In genomic region chr12:111713880-111714279, GRCm38 (mm10) we compare ENCODE assay signal across 8 mouse cellular contexts. TPM values are rescaled to one million over a fixed set of nuclear protein-coding genes. Genes with fewer than 3 reads are reported as not detected.
DNase-seq lines count a peak whose midpoint lies in the region; ATAC-seq and TF ChIP-seq lines count a peak whose summit lies in the region.
"Not testable (repeated sequence)": the region's sequence is repeated elsewhere in the genome, so short reads cannot be mapped to it uniquely, and the experiment has no call there.

No protein-coding gene starts in this region.

- peak overlapping the region; percentile 87 for H3K4me2 ChIP-seq in embryonic facial prominence, embryonic 12.5 days (replicated peaks)
- peak overlapping the region; percentile 61 for H3K4me2 ChIP-seq in forebrain, embryonic 16.5 days (ENCODE audit: low read length)
- H3K4me2 ChIP-seq in limb, embryonic 15.5 days = peak overlapping the region; percentile 47
- peak overlapping the region; percentile 91 for H3K4me2 ChIP-seq in neural tube, embryonic 12.5 days (replicated peaks)

- not testable (repeated sequence) for H3K27ac ChIP-seq in embryonic facial prominence, embryonic 12.5 days; forebrain, embryonic 16.5 days (ENCODE audit: low read length); kidney, adult 2 months (ENCODE audit: insufficient read depth, low read depth, low read length); limb, embryonic 15.5 days; macrophage; neural tube, embryonic 12.5 days
- peak overlapping the region; percentile 96 for H3K27ac ChIP-seq in hindbrain, embryonic 10.5 days

- not testable (repeated sequence) for H3K9me3 ChIP-seq in E14TG2a.4 (ENCODE audit: low read length); embryonic facial prominence, embryonic 12.5 days; forebrain, embryonic 16.5 days (ENCODE audit: control insufficient read depth, low read length); hindbrain, embryonic 10.5 days; limb, embryonic 15.5 days; neural tube, embryonic 12.5 days

- H3K4me3 ChIP-seq in E14TG2a.4 (replicated peaks; ENCODE audit: low read length) (peak overlapping the region; percentile 97), macrophage (ENCODE audit: inconsistent target) (peak overlapping the region; percentile 69)
- peak overlapping the region; percentile 98 for H3K4me3 ChIP-seq in embryonic facial prominence, embryonic 12.5 days
- peak overlapping the region; percentile 69 for H3K4me3 ChIP-seq in forebrain, embryonic 16.5 days (replicated peaks; ENCODE audit: low read length)
- peak overlapping the region; percentile 99 for H3K4me3 ChIP-seq in hindbrain, embryonic 10.5 days
- H3K4me3 ChIP-seq in kidney, adult 2 months (ENCODE audit: insufficient read depth, low read depth, low read length) = peak overlapping the region; percentile 4; the same call in 1 of the 2 replicates
- peak overlapping the region; percentile 100 for H3K4me3 ChIP-seq in limb, embryonic 15.5 days
- peak overlapping the region; percentile 100 for H3K4me3 ChIP-seq in neural tube, embryonic 12.5 days

- peaks cover 39% of the 10 kb centered on the region for H3K36me3 ChIP-seq in E14TG2a.4 (ENCODE audit: insufficient read depth, low read length)
- peaks cover 28% of the 10 kb centered on the region for H3K36me3 ChIP-seq in embryonic facial prominence, embryonic 12.5 days
- peaks cover 20% of the 10 kb centered on the region for H3K36me3 ChIP-seq in forebrain, embryonic 16.5 days (ENCODE audit: control insufficient read depth, insufficient read depth)
- H3K36me3 ChIP-seq in hindbrain, embryonic 10.5 days = peaks cover 47% of the 10 kb centered on the region
- not testable (repeated sequence) for H3K36me3 ChIP-seq in kidney, adult 2 months (ENCODE audit: control insufficient read depth, insufficient read depth, low read length)
- H3K36me3 ChIP-seq in limb, embryonic 15.5 days = peaks cover 31% of the 10 kb centered on the region
- H3K36me3 ChIP-seq in macrophage (ENCODE audit: inconsistent target) = peaks cover 23% of the 10 kb centered on the region
- peaks cover 30% of the 10 kb centered on the region for H3K36me3 ChIP-seq in neural tube, embryonic 12.5 days

- ATAC-seq in embryonic facial prominence, embryonic 12.5 days (ENCODE audit: insufficient number of reproducible peaks, insufficient read depth, low FRiP score, low TSS enrichment); forebrain, embryonic 16.5 days; limb, embryonic 15.5 days (ENCODE audit: insufficient number of reproducible peaks, low FRiP score, low TSS enrichment, low read depth); neural tube, embryonic 12.5 days (ENCODE audit: low FRiP score, low read depth): not testable (repeated sequence)

- H3K79me2 ChIP-seq in macrophage (ENCODE audit: inconsistent target) = peaks cover 77% of the 10 kb centered on the region; the same call in 1 of the 2 replicates

- TF ChIP-seq POLR2A in kidney, adult 2 months (IDR thresholded peaks at IDR 0.05; ENCODE audit: low read depth, low read length) = not testable (repeated sequence)

- TF ChIP-seq CTCF in E14TG2a.4 (conservative IDR thresholded peaks at IDR 0.05; ENCODE audit: low read length); kidney, adult 2 months (conservative IDR thresholded peaks at IDR 0.05; ENCODE audit: insufficient read depth, insufficient read length, low read depth, low read length): not testable (repeated sequence)

- H3K9ac ChIP-seq in embryonic facial prominence, embryonic 12.5 days = peak overlapping the region; percentile 98; the same call in 1 of the 2 replicates
- not testable (repeated sequence) for H3K9ac ChIP-seq in forebrain, embryonic 16.5 days (replicated peaks; ENCODE audit: low read depth, low read length); limb, embryonic 15.5 days; neural tube, embryonic 12.5 days

- H3K27me3 ChIP-seq in E14TG2a.4 (ENCODE audit: insufficient read depth, low read length); embryonic facial prominence, embryonic 12.5 days; forebrain, embryonic 16.5 days (replicated peaks; ENCODE audit: control insufficient read depth, insufficient read depth, low read length); hindbrain, embryonic 10.5 days (ENCODE audit: insufficient read depth, poor library complexity, severe bottlenecking); kidney, adult 2 months (replicated peaks; ENCODE audit: control insufficient read depth, insufficient read depth, low read length); limb, embryonic 15.5 days; neural tube, embryonic 12.5 days (replicated peaks): not testable (repeated sequence)

- not testable (repeated sequence) for DNase-seq in hindbrain, embryonic 10.5 days (ENCODE audit: low spot score)
- peak; percentile 39 for DNase-seq in kidney, adult 2 months

- whole genome bisulfite sequencing in embryonic facial prominence, embryonic 12.5 days = 80% methylated on average over 6 of the region's 6 CpGs
- 76% methylated on average over 6 of the region's 6 CpGs for WGBS in forebrain, embryonic 16.5 days
- WGBS in hindbrain, embryonic 10.5 days = 82% methylated on average over 6 of the region's 6 CpGs
- 52% methylated on average over 6 of the region's 6 CpGs for WGBS in kidney, adult 2 months
- WGBS in limb, embryonic 15.5 days = 77% methylated on average over 6 of the region's 6 CpGs
- 71% methylated on average over 6 of the region's 6 CpGs for WGBS in macrophage (ENCODE audit: missing documents)
- WGBS in neural tube, embryonic 12.5 days = 81% methylated on average over 6 of the region's 6 CpGs

- H3K4me1 ChIP-seq in E14TG2a.4 (replicated peaks; ENCODE audit: low read depth, low read length) = peaks cover 80% of the 10 kb centered on the region
- peaks cover 26% of the 10 kb centered on the region for H3K4me1 ChIP-seq in embryonic facial prominence, embryonic 12.5 days
- peaks cover 24% of the 10 kb centered on the region for H3K4me1 ChIP-seq in forebrain, embryonic 16.5 days (replicated peaks; ENCODE audit: control insufficient read depth, insufficient read depth, low read length)
- H3K4me1 ChIP-seq in hindbrain, embryonic 10.5 days (replicated peaks) = peaks cover 36% of the 10 kb centered on the region
- peaks cover 11% of the 10 kb centered on the region; the same call in 1 of the 2 replicates for H3K4me1 ChIP-seq in kidney, adult 2 months (ENCODE audit: control insufficient read depth, insufficient read depth, low read length)
- peaks cover 29% of the 10 kb centered on the region for H3K4me1 ChIP-seq in limb, embryonic 15.5 days
- peaks cover 23% of the 10 kb centered on the region for H3K4me1 ChIP-seq in neural tube, embryonic 12.5 days

RNA-seq across cellular contexts. Expression of gene Apopt1, which starts 0.8 kb away (rescaled TPM):
- polyA plus RNA-seq in embryonic facial prominence, embryonic 12.5 days (2016; fragmentation: Nextera tagmentation; extraction: Ambion mirVana) = 53.0 and 59.7 TPM in 2 replicates
- 47.2 and 48.3 TPM in 2 replicates for polyA plus RNA-seq in forebrain, embryonic 16.5 days (2015; fragmentation: Nextera tagmentation; extraction: Ambion mirVana)
- 55.3 and 59.2 TPM in 2 replicates for polyA plus RNA-seq in hindbrain, embryonic 10.5 days (2016; fragmentation: Nextera tagmentation; extraction: Ambion mirVana)
- polyA plus RNA-seq in kidney, adult 2 months (2012; rRNA removed) = 63.8 and 68.4 TPM in 2 replicates
- polyA plus RNA-seq in limb, embryonic 15.5 days (2015; fragmentation: Nextera tagmentation; extraction: Ambion mirVana) = 48.4 and 51.2 TPM in 2 replicates
- 10 to 100 TPM in 19 of 26 experiments, 1 to 10 TPM in 7; 5.3 to 34.1 (median 17.7) TPM for total RNA-seq in macrophage (2018; cell fraction: chromatin; rRNA removed)
- 10 to 100 TPM; 20.9 to 34.0 (median 27.7) TPM for total RNA-seq in macrophage (2018; cell fraction: cytosol; rRNA removed)
- total RNA-seq in macrophage (2018; cell fraction: nucleus; rRNA removed) = 10 to 100 TPM in 14 of 26 experiments, 1 to 10 TPM in 12; 4.4 to 26.4 (median 12.6) TPM
- polyA plus RNA-seq in macrophage (2018) = 25.8 to 45.9 TPM (median 27.0 TPM) in 3 replicates
- polyA plus RNA-seq in neural tube, embryonic 12.5 days (2016; fragmentation: Nextera tagmentation; extraction: Ambion mirVana) = 54.6 and 57.3 TPM in 2 replicates

RNA-seq across cellular contexts. Expression of gene Bag5, which starts 0.8 kb away (rescaled TPM):
- 59.7 and 61.3 TPM in 2 replicates for polyA plus RNA-seq in embryonic facial prominence, embryonic 12.5 days (2016; fragmentation: Nextera tagmentation; extraction: Ambion mirVana)
- 70.8 and 71.5 TPM in 2 replicates for polyA plus RNA-seq in forebrain, embryonic 16.5 days (2015; fragmentation: Nextera tagmentation; extraction: Ambion mirVana)
- 53.5 and 53.6 TPM in 2 replicates for polyA plus RNA-seq in hindbrain, embryonic 10.5 days (2016; fragmentation: Nextera tagmentation; extraction: Ambion mirVana)
- 11.3 and 14.6 TPM in 2 replicates for polyA plus RNA-seq in kidney, adult 2 months (2012; rRNA removed)
- polyA plus RNA-seq in limb, embryonic 15.5 days (2015; fragmentation: Nextera tagmentation; extraction: Ambion mirVana) = 69.4 and 71.2 TPM in 2 replicates
- total RNA-seq in macrophage (2018; cell fraction: chromatin; rRNA removed) = 10 to 100 TPM in 5 of 26 experiments, 1 to 10 TPM in 21; 1.9 to 11.0 (median 6.1) TPM
- total RNA-seq in macrophage (2018; cell fraction: cytosol; rRNA removed) = 10 to 100 TPM; 10.4 to 21.8 (median 16.3) TPM
- total RNA-seq in macrophage (2018; cell fraction: nucleus; rRNA removed) = 10 to 100 TPM in 16 of 26 experiments, 1 to 10 TPM in 10; 6.3 to 21.7 (median 11.4) TPM
- 17.0 to 24.0 TPM (median 23.4 TPM) in 3 replicates for polyA plus RNA-seq in macrophage (2018)
- 60.1 and 61.8 TPM in 2 replicates for polyA plus RNA-seq in neural tube, embryonic 12.5 days (2016; fragmentation: Nextera tagmentation; extraction: Ambion mirVana)

RNA-seq across cellular contexts. Expression of gene Trmt61a, which starts 36.0 kb away (rescaled TPM):
- 13.3 and 15.1 TPM in 2 replicates for polyA plus RNA-seq in embryonic facial prominence, embryonic 12.5 days (2016; fragmentation: Nextera tagmentation; extraction: Ambion mirVana)
- polyA plus RNA-seq in forebrain, embryonic 16.5 days (2015; fragmentation: Nextera tagmentation; extraction: Ambion mirVana) = 9.8 and 12.6 TPM in 2 replicates
- polyA plus RNA-seq in hindbrain, embryonic 10.5 days (2016; fragmentation: Nextera tagmentation; extraction: Ambion mirVana) = 15.1 and 16.2 TPM in 2 replicates
- polyA plus RNA-seq in kidney, adult 2 months (2012; rRNA removed) = 12.4 and 16.9 TPM in 2 replicates
- 14.4 and 14.8 TPM in 2 replicates for polyA plus RNA-seq in limb, embryonic 15.5 days (2015; fragmentation: Nextera tagmentation; extraction: Ambion mirVana)
- 10 to 100 TPM in 4 of 26 experiments, 1 to 10 TPM in 22; 1.3 to 13.3 (median 5.5) TPM for total RNA-seq in macrophage (2018; cell fraction: chromatin; rRNA removed)
- total RNA-seq in macrophage (2018; cell fraction: cytosol; rRNA removed) = 1 to 10 TPM; 2.4 to 8.1 (median 4.7) TPM
- 10 to 100 TPM in 3 of 26 experiments, 1 to 10 TPM in 23; 1.4 to 22.2 (median 4.6) TPM for total RNA-seq in macrophage (2018; cell fraction: nucleus; rRNA removed)
- polyA plus RNA-seq in macrophage (2018) = 3.4 to 25.1 TPM (median 4.4 TPM) in 3 replicates
- 12.0 and 12.1 TPM in 2 replicates for polyA plus RNA-seq in neural tube, embryonic 12.5 days (2016; fragmentation: Nextera tagmentation; extraction: Ambion mirVana)

RNA-seq across cellular contexts. Expression of gene Ckb, which starts 41.7 kb away (rescaled TPM):
- 339 and 355 TPM in 2 replicates for polyA plus RNA-seq in embryonic facial prominence, embryonic 12.5 days (2016; fragmentation: Nextera tagmentation; extraction: Ambion mirVana)
- polyA plus RNA-seq in forebrain, embryonic 16.5 days (2015; fragmentation: Nextera tagmentation; extraction: Ambion mirVana) = 1,407 and 1,413 TPM in 2 replicates
- polyA plus RNA-seq in hindbrain, embryonic 10.5 days (2016; fragmentation: Nextera tagmentation; extraction: Ambion mirVana) = 2,059 and 2,773 TPM in 2 replicates
- 280 and 340 TPM in 2 replicates for polyA plus RNA-seq in kidney, adult 2 months (2012; rRNA removed)
- 132 and 183 TPM in 2 replicates for polyA plus RNA-seq in limb, embryonic 15.5 days (2015; fragmentation: Nextera tagmentation; extraction: Ambion mirVana)
- total RNA-seq in macrophage (2018; cell fraction: chromatin; rRNA removed) = 100 to 1,000 TPM in 5 of 26 experiments, 10 to 100 TPM in 18, 1 to 10 TPM in 3; 3.7 to 154 (median 33.6) TPM
- 100 to 1,000 TPM; 119 to 258 (median 181) TPM for total RNA-seq in macrophage (2018; cell fraction: cytosol; rRNA removed)
- total RNA-seq in macrophage (2018; cell fraction: nucleus; rRNA removed) = 100 to 1,000 TPM in 7 of 26 experiments, 10 to 100 TPM in 19; 17.8 to 207 (median 69.1) TPM
- 135 to 330 TPM (median 190 TPM) in 3 replicates for polyA plus RNA-seq in macrophage (2018)
- 2,325 and 2,426 TPM in 2 replicates for polyA plus RNA-seq in neural tube, embryonic 12.5 days (2016; fragmentation: Nextera tagmentation; extraction: Ambion mirVana)

RNA-seq across cellular contexts. Expression of gene Klc1, which starts 44.8 kb away (rescaled TPM):
- 149 and 157 TPM in 2 replicates for polyA plus RNA-seq in embryonic facial prominence, embryonic 12.5 days (2016; fragmentation: Nextera tagmentation; extraction: Ambion mirVana)
- 460 and 493 TPM in 2 replicates for polyA plus RNA-seq in forebrain, embryonic 16.5 days (2015; fragmentation: Nextera tagmentation; extraction: Ambion mirVana)
- 192 and 303 TPM in 2 replicates for polyA plus RNA-seq in hindbrain, embryonic 10.5 days (2016; fragmentation: Nextera tagmentation; extraction: Ambion mirVana)
- polyA plus RNA-seq in kidney, adult 2 months (2012; rRNA removed) = 40.3 and 44.3 TPM in 2 replicates
- 107 and 121 TPM in 2 replicates for polyA plus RNA-seq in limb, embryonic 15.5 days (2015; fragmentation: Nextera tagmentation; extraction: Ambion mirVana)
- total RNA-seq in macrophage (2018; cell fraction: chromatin; rRNA removed) = 100 to 1,000 TPM; 209 to 782 (median 387) TPM
- 10 to 100 TPM; 52.3 to 86.8 (median 72.7) TPM for total RNA-seq in macrophage (2018; cell fraction: cytosol; rRNA removed)
- total RNA-seq in macrophage (2018; cell fraction: nucleus; rRNA removed) = 100 to 1,000 TPM in 25 of 26 experiments, 10 to 100 TPM in 1; 84.1 to 254 (median 153) TPM
- 70.3 to 119 TPM (median 70.6 TPM) in 3 replicates for polyA plus RNA-seq in macrophage (2018)
- 481 and 504 TPM in 2 replicates for polyA plus RNA-seq in neural tube, embryonic 12.5 days (2016; fragmentation: Nextera tagmentation; extraction: Ambion mirVana)

Comparison
In these comparisons a context has a peak if more than half of its experiments do, and no peak if none do; other contexts are left out.
1. H3K4me3 ChIP-seq: peak in every context shown above with its lines; median percentile 100 in limb, embryonic 15.5 days; 100 in neural tube, embryonic 12.5 days; 99 in hindbrain, embryonic 10.5 days; 98 in embryonic facial prominence, embryonic 12.5 days; 97 in E14TG2a.4; 69 in forebrain, embryonic 16.5 days; 69 in macrophage; 4 in kidney, adult 2 months.